Mouse (Mus musculus) testis, adult 2 months (tissue): ENCODE results near the gene Meis3. TPM values are rescaled to one million over a fixed set of nuclear protein-coding genes. Genes with fewer than 3 reads are reported as not detected.

Experiments
- H3K27ac ChIP-seq: fragments of 200-500 bp; 2 replicates; pipeline ENCODE4 v1.5.1; 2012; ENCODE audit warnings: low read depth, low read length; ENCODE audit not compliant: control insufficient read depth, insufficient read depth
- H3K27me3 ChIP-seq: fragments of 200-500 bp; 2 replicates; pipeline ENCODE4 v1.6.1; 2012; ENCODE audit warnings: mild to moderate bottlenecking, low read length, moderate library complexity; ENCODE audit not compliant: control insufficient read depth, insufficient read depth
- H3K36me3 ChIP-seq: fragments of 200-500 bp; 2 replicates; pipeline ENCODE4 v1.6.1; 2012; ENCODE audit warnings: mild to moderate bottlenecking, low read length; ENCODE audit not compliant: control insufficient read depth, insufficient read depth
- H3K4me1 ChIP-seq: fragments of 200-500 bp; 2 replicates; pipeline ENCODE4 v1.6.1; 2012; ENCODE audit warnings: low read length; ENCODE audit not compliant: control insufficient read depth, insufficient read depth
- H3K4me3 ChIP-seq: fragments of 200-500 bp; 2 replicates; pipeline ENCODE4 v1.5.1; 2012; ENCODE audit warnings: low read depth, mild to moderate bottlenecking, low read length, moderate library complexity, mixed read lengths; ENCODE audit not compliant: control insufficient read depth
- CTCF ChIP-seq: fragments of 200-500 bp; IDR thresholded peaks from 2 replicates; pipeline ENCODE4 v1.5.1; 2012; ENCODE audit warnings: low read depth, mild to moderate bottlenecking, inconsistent platforms, low read length, moderate library complexity; ENCODE audit not compliant: control insufficient read depth, insufficient read depth, insufficient replicate concordance
- POLR2A ChIP-seq: fragments of 200-500 bp; IDR thresholded peaks from 2 replicates; pipeline ENCODE4 v1.6.1; 2012; ENCODE audit warnings: low read depth, mild to moderate bottlenecking, inconsistent platforms, low read length, moderate library complexity; ENCODE audit not compliant: control insufficient read depth
- polyA plus RNA-seq: library from polyadenylated mRNA; depleted of rRNA; stranded (reverse); fragments of >200 nt; gene quantifications from 2 replicates; pipeline ENCODE4 v1.2.3, GENCODE M21; 2012

Meis3 gene
- polyA plus RNA-seq, 1 experiment, result 2.5 TPM

- Histone ChIP-seq H3K36me3 (no peaks in the 10 kb centered on the region; the same call in none of the 2 replicates), H3K4me3 (peak overlapping the region; percentile 85), H3K4me1 (peaks cover 24% of the 10 kb centered on the region), H3K27ac (0 out of 2 replicates have a peak overlapping the region, but pooled peaks have one; percentile 63), H3K27me3 (no peaks in the 10 kb centered on the region)
- TF ChIP-seq CTCF (no peak), POLR2A (no peak)
These were observed 43.8 kb upstream of the Meis3 start for GRCm38 (mm10) chr7:16130956-16131634.

- no peak overlapping the region for H3K4me3 ChIP-seq
These were observed 42.7 kb upstream of the Meis3 start for GRCm38 (mm10) chr7:16132161-16132581.

GRCm38 (mm10) chr7:16132926-16133325 is 42.0 kb upstream of the Meis3 start:
- H3K27ac ChIP-seq, result no peak overlapping the region

More at GRCm38 (mm10) chr7:16132161-16132581, 42.7 kb upstream of the Meis3 start:
- Histone ChIP-seq H3K27me3 (no peaks in the 10 kb centered on the region), H3K36me3 (no peaks in the 10 kb centered on the region; the same call in none of the 2 replicates), H3K4me1 (peaks cover 24% of the 10 kb centered on the region), H3K27ac (no peak overlapping the region)
- no peak for TF ChIP-seq CTCF
- TF ChIP-seq POLR2A, result no peak

DNA sequence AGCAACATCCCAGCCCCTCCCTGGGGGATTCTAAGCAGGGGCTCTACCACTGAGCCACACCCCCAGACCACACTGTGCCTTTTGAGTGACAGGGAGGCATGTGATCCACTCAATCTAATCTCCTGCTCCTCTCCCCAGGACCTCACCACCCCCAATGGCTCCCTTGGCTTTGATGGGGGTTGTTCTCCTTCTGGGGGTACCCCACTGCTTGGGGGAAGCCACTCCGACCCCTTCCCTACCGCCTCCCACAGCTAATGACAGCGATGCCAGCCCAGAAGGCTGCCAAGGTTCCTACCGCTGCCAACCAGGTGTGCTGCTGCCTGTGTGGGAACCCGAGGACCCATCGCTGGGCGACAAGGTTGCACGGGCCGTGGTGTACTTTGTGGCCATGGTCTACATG is 41.2 kb upstream of the Meis3 start:
- H3K4me3 ChIP-seq, result no peak overlapping the region
- H3K27ac ChIP-seq, result no peak overlapping the region
- peaks cover 20% of the 10 kb centered on the region for H3K4me1 ChIP-seq
- H3K27me3 ChIP-seq, result no peaks in the 10 kb centered on the region
- TF ChIP-seq CTCF (no peak), POLR2A (no peak)
- no peaks in the 10 kb centered on the region; the same call in 1 of the 2 replicates for H3K36me3 ChIP-seq

More at GRCm38 (mm10) chr7:16132926-16133325, 42.0 kb upstream of the Meis3 start:
- Histone ChIP-seq H3K36me3 (no peaks in the 10 kb centered on the region; the same call in none of the 2 replicates), H3K4me1 (peaks cover 24% of the 10 kb centered on the region), H3K27me3 (no peaks in the 10 kb centered on the region), H3K4me3 (no peak overlapping the region)
- TF ChIP-seq CTCF, result no peak
- TF ChIP-seq POLR2A, result no peak

GRCm38 (mm10) chr7:16134951-16135392 is 39.9 kb upstream of the Meis3 start:
- no peak for TF ChIP-seq POLR2A
- TF ChIP-seq CTCF, result no peak
- Histone ChIP-seq H3K36me3 (no peaks in the 10 kb centered on the region; the same call in 1 of the 2 replicates), H3K27ac (no peak overlapping the region)

GRCm38 (mm10) chr7:16146489-16147410 is 28.1 kb upstream of the Meis3 start:
- no peaks in the 10 kb centered on the region for H3K27me3 ChIP-seq
- H3K4me3 ChIP-seq, result no peak overlapping the region
- H3K27ac ChIP-seq, result no peak overlapping the region
- H3K4me1 ChIP-seq, result peaks cover 15% of the 10 kb centered on the region
- no peaks in the 10 kb centered on the region; the same call in 1 of the 2 replicates for H3K36me3 ChIP-seq
- TF ChIP-seq CTCF, result no peak
- TF ChIP-seq POLR2A, result no peak

More at GRCm38 (mm10) chr7:16134951-16135392, 39.9 kb upstream of the Meis3 start:
- no peaks in the 10 kb centered on the region for H3K27me3 ChIP-seq
- no peak overlapping the region for H3K4me3 ChIP-seq
- peaks cover 11% of the 10 kb centered on the region for H3K4me1 ChIP-seq

GRCm38 (mm10) chr7:16147643-16148042 is 27.2 kb upstream of the Meis3 start:
- Histone ChIP-seq H3K27ac (no peak overlapping the region), H3K36me3 (no peaks in the 10 kb centered on the region; the same call in 1 of the 2 replicates), H3K27me3 (no peaks in the 10 kb centered on the region), H3K4me1 (peaks cover 15% of the 10 kb centered on the region), H3K4me3 (no peak overlapping the region)
- no peak for TF ChIP-seq CTCF
- TF ChIP-seq POLR2A, result no peak
